Mouse (Mus musculus) monocyte, adult 59 days (primary cell): Measurements from ENCODE around the gene Vmn2r88. TPM values are rescaled to one million over a fixed set of nuclear protein-coding genes. Genes with fewer than 3 reads are reported as not detected.

ENCODE experiments used
- total RNA-seq, 2 experiments: library from RNA; stranded (reverse); gene quantifications; one replicate each; pipeline ENCODE4 v1.2.4; 2023

Vmn2r88 gene
- not detected for total RNA-seq

GRCm38 (mm10) chr14:51410520-51410919 lies at the start of gene Vmn2r88:
TSS of gene Vmn2r88 (plus strand) at chr14:51410820.

GRCm38 (mm10) chr14:51361456-51361855 lies 49.2 kb upstream of the Vmn2r88 start, which contains the start of gene Gm7247:
TSS of gene Gm7247 (plus strand) at chr14:51361756.

GRCm38 (mm10) chr14:51451557-51451956 lies 40.9 kb downstream of the Vmn2r88 start, which contains the start of gene Vmn2r89:
TSS of gene Vmn2r89 (plus strand) at chr14:51451857.

Other genes with a start within 250 kb of the Vmn2r88 start
- 1 to 10 TPM; 1.2 to 1.4 TPM for gene Rnase2b, start 248.6 kb upstream of the Vmn2r88 start, total RNA-seq
- gene Ang2, start 211.7 kb upstream of the Vmn2r88 start, total RNA-seq = not detected
- not detected for gene Ear14, start 207.4 kb upstream of the Vmn2r88 start, total RNA-seq
- 10 to 100 TPM; 33.8 to 34.0 TPM for gene Rnase2a, start 154.7 kb upstream of the Vmn2r88 start, total RNA-seq
- not detected for gene Gm7247, start 49.1 kb upstream of the Vmn2r88 start, total RNA-seq
- not detected for gene Vmn2r89, start 41.0 kb downstream of the Vmn2r88 start, total RNA-seq
- not detected for gene Gm5622, start 142.0 kb downstream of the Vmn2r88 start, total RNA-seq
- gene Gm17175, start 163.2 kb downstream of the Vmn2r88 start, total RNA-seq = not detected
- gene Gm17174, start 181.3 kb downstream of the Vmn2r88 start, total RNA-seq = not detected
- not detected for gene Gm17078, start 200.5 kb downstream of the Vmn2r88 start, total RNA-seq
- not detected for gene Gm4181, start 224.8 kb downstream of the Vmn2r88 start, total RNA-seq